Mouse (Mus musculus) embryonic facial prominence, embryonic 11.5 days (tissue): ENCODE measurements at regions not wholly inside any gene's neighbourhood (a gene's known extent, or its start where the extent isn't known, plus 50 kb on each side); places are given as distances from the start of the nearest gene placed in this dataset.

ENCODE experiments used
- ATAC-seq: fragments of 200-750 bp; cut with Nextera tagmentation; replicated peaks from 2 replicates; pipeline ENCODE4 v1.8.0; 2017; ENCODE audit warnings: low read depth; ENCODE audit not compliant: insufficient number of reproducible peaks, low FRiP score, low TSS enrichment
- DNase-seq: peaks from one replicate; pipeline ENCODE4 v3.0.0-alpha.2; 2015; ENCODE audit warnings: low spot score
- H3K27ac ChIP-seq: fragments of 300-500 bp; sonication (generic); replicated peaks from 2 replicates; pipeline ENCODE4 v1.5.1; 2014; ENCODE audit warnings: mild to moderate bottlenecking, low read depth, low read length, control low read depth
- H3K27me3 ChIP-seq: fragments of 300-500 bp; sonication (generic); 2 replicates; pipeline ENCODE4 v1.6.1; 2014; ENCODE audit warnings: mild to moderate bottlenecking, low read length, moderate library complexity, mixed read lengths; ENCODE audit not compliant: control insufficient read depth, insufficient read depth
- H3K36me3 ChIP-seq: fragments of 300-500 bp; sonication (generic); replicated peaks from 2 replicates; pipeline ENCODE4 v1.6.1; 2014; ENCODE audit warnings: low read depth, mild to moderate bottlenecking, low read length, moderate library complexity, mixed read lengths; ENCODE audit not compliant: control insufficient read depth, insufficient read depth
- H3K4me1 ChIP-seq: fragments of 300-500 bp; sonication (generic); 2 replicates; pipeline ENCODE4 v1.6.1; 2014; ENCODE audit warnings: low read length, mixed read lengths; ENCODE audit not compliant: control insufficient read depth, insufficient read depth
- H3K4me2 ChIP-seq: fragments of 300-500 bp; sonication (generic); 2 replicates; pipeline ENCODE4 v1.6.1; 2014; ENCODE audit warnings: low read depth, mild to moderate bottlenecking, control low read depth, low read length, moderate library complexity
- H3K4me3 ChIP-seq: fragments of 300-500 bp; sonication (generic); 2 replicates; pipeline ENCODE4 v1.5.1; 2014; ENCODE audit warnings: low read depth, low read length, control low read depth
- H3K9ac ChIP-seq: fragments of 300-500 bp; sonication (generic); replicated peaks from 2 replicates; pipeline ENCODE4 v1.6.1; 2014; ENCODE audit warnings: mild to moderate bottlenecking, control low read depth, low read length
- H3K9me3 ChIP-seq: fragments of 300-500 bp; sonication (generic); replicated peaks from 2 replicates; pipeline ENCODE4 v1.6.1; 2016; ENCODE audit warnings: mild to moderate bottlenecking, low read length, inconsistent platforms, mixed read lengths; ENCODE audit not compliant: control insufficient read depth
- WGBS: fragments of 180-500 bp; shearing (Covaris S2); extraction: QIAGEN DNeasy Blood & Tissue Kit; methylation state at CpG from one replicate; pipeline ENCODE4 v1.1.7; 2014; 5-methylcytosine and 5-hydroxymethylcytosine counted together

- peak; percentile 100 for ATAC-seq
- Histone ChIP-seq H3K9me3 (no peaks in the 10 kb centered on the region), H3K27ac (no peak overlapping the region), H3K9ac (no peak overlapping the region), H3K4me1 (no peaks in the 10 kb centered on the region), H3K36me3 (no peaks in the 10 kb centered on the region), H3K4me3 (no peak overlapping the region), H3K27me3 (no peaks in the 10 kb centered on the region), H3K4me2 (no peak overlapping the region)
- peak; percentile 89 for DNase-seq
- WGBS: 82% methylated on average over 7 of the region's 7 CpGs
These were observed 2140.3 kb upstream of the Cdh20 start for GRCm38 (mm10) chr1:102628061-102628460.

- Histone ChIP-seq H3K4me1 (no peaks in the 10 kb centered on the region), H3K4me3 (no peak overlapping the region), H3K4me2 (no peak overlapping the region), H3K36me3 (no peaks in the 10 kb centered on the region), H3K9me3 (no peaks in the 10 kb centered on the region), H3K27me3 (no peaks in the 10 kb centered on the region), H3K9ac (no peak overlapping the region), H3K27ac (no peak overlapping the region)
- ATAC-seq (no peak), DNase-seq (no peak)
- WGBS: 68% methylated on average over 1 of the region's 1 CpGs
These were observed 2123.9 kb upstream of the Cdh20 start for GRCm38 (mm10) chr1:102644379-102644778.

- H3K4me3 ChIP-seq: no peak overlapping the region
- no peaks in the 10 kb centered on the region for H3K27me3 ChIP-seq
- no peaks in the 10 kb centered on the region for H3K36me3 ChIP-seq
- no peak overlapping the region for H3K4me2 ChIP-seq
- WGBS: 86% methylated on average over 2 of the region's 2 CpGs
- H3K9me3 ChIP-seq: no peaks in the 10 kb centered on the region
- no peak for DNase-seq
- no peak overlapping the region for H3K27ac ChIP-seq
- no peak overlapping the region for H3K9ac ChIP-seq
- no peak for ATAC-seq
- no peaks in the 10 kb centered on the region for H3K4me1 ChIP-seq
These were observed 2080.8 kb upstream of the Cdh20 start for GRCm38 (mm10) chr1:102687367-102688070.

GRCm38 (mm10) chr1:102716459-102716858 is 2051.9 kb upstream of the Cdh20 start:
- no peak overlapping the region for H3K9ac ChIP-seq
- no peak overlapping the region for H3K27ac ChIP-seq
- 81% methylated on average over 2 of the region's 2 CpGs for WGBS
- H3K4me3 ChIP-seq: no peak overlapping the region
- no peak overlapping the region for H3K4me2 ChIP-seq
- H3K9me3 ChIP-seq: no peaks in the 10 kb centered on the region
- H3K4me1 ChIP-seq: no peaks in the 10 kb centered on the region
- no peak for ATAC-seq
- no peak for DNase-seq
- H3K36me3 ChIP-seq: no peaks in the 10 kb centered on the region
- H3K27me3 ChIP-seq: no peaks in the 10 kb centered on the region

- no peak overlapping the region for H3K9ac ChIP-seq
- H3K4me3 ChIP-seq: no peak overlapping the region
- no peaks in the 10 kb centered on the region for H3K27me3 ChIP-seq
- H3K9me3 ChIP-seq: no peaks in the 10 kb centered on the region
- no peak for ATAC-seq
- H3K4me1 ChIP-seq: no peaks in the 10 kb centered on the region
- DNase-seq: no peak
- H3K4me2 ChIP-seq: no peak overlapping the region
- H3K36me3 ChIP-seq: no peaks in the 10 kb centered on the region
- WGBS: 85% methylated on average over 1 of the region's 1 CpGs
- no peak overlapping the region for H3K27ac ChIP-seq
These were observed 2034.3 kb upstream of the Cdh20 start for GRCm38 (mm10) chr1:102733991-102734390.

GRCm38 (mm10) chr1:102735392-102735791 is 2032.9 kb upstream of the Cdh20 start:
- H3K9ac ChIP-seq: no peak overlapping the region
- 54% methylated on average over 3 of the region's 3 CpGs for WGBS
- no peak overlapping the region for H3K4me2 ChIP-seq
- H3K27me3 ChIP-seq: no peaks in the 10 kb centered on the region
- H3K9me3 ChIP-seq: no peaks in the 10 kb centered on the region
- H3K36me3 ChIP-seq: no peaks in the 10 kb centered on the region
- no peak for DNase-seq
- H3K4me1 ChIP-seq: no peaks in the 10 kb centered on the region
- H3K4me3 ChIP-seq: no peak overlapping the region
- no peak for ATAC-seq
- no peak overlapping the region for H3K27ac ChIP-seq

- H3K9ac ChIP-seq: no peak overlapping the region
- no peaks in the 10 kb centered on the region for H3K27me3 ChIP-seq
- H3K4me3 ChIP-seq: no peak overlapping the region
- no peak for DNase-seq
- no peak overlapping the region for H3K4me2 ChIP-seq
- H3K27ac ChIP-seq: no peak overlapping the region
- no peaks in the 10 kb centered on the region for H3K4me1 ChIP-seq
- 79% methylated on average over 1 of the region's 1 CpGs for WGBS
- no peaks in the 10 kb centered on the region for H3K9me3 ChIP-seq
- H3K36me3 ChIP-seq: no peaks in the 10 kb centered on the region
- no peak for ATAC-seq
These were observed 2010.4 kb upstream of the Cdh20 start for GRCm38 (mm10) chr1:102757941-102758340.
